9 mouse cellular contexts compared by ENCODE assay signal in genomic region chr9:108703373-108704110, GRCm38 (mm10). TPM values are rescaled to one million over a fixed set of nuclear protein-coding genes. Genes with fewer than 3 reads are reported as not detected.
A peak's percentile ranks its signal among the peaks of the same experiment; 100 is the strongest.
DNase-seq lines count a peak whose midpoint lies in the region; ATAC-seq and TF ChIP-seq lines count a peak whose summit lies in the region.
"Had no signal": no experiment of that assay in that cellular context is flagged by ENCODE, and none has a peak within 500 bp of the region (broad histone marks: within the 10 kb centered on the region; RNA-seq: fewer than 3 reads in every experiment).

No protein-coding gene starts in this region.

- no peak overlapping the region for H3K4me2 ChIP-seq in forebrain, embryonic 14.5 days (ENCODE audit: low read length)
- no peak overlapping the region for H3K4me2 ChIP-seq in forebrain, embryonic 12.5 days
- no peak overlapping the region; the same call in 1 of the 2 replicates for H3K4me2 ChIP-seq in stomach, postnatal 0 days (replicated peaks; ENCODE audit: low read depth)
- H3K4me2 ChIP-seq: liver, embryonic 13.5 days had no signal

- H3K4me3 ChIP-seq in forebrain, embryonic 14.5 days (ENCODE audit: low read depth, low read length), result no peak overlapping the region
- H3K4me3 ChIP-seq in forebrain, embryonic 12.5 days (replicated peaks), result no peak overlapping the region
- no peak overlapping the region for H3K4me3 ChIP-seq in stomach, postnatal 0 days (ENCODE audit: low read depth, low read length)
- H3K4me3 ChIP-seq: liver, embryonic 13.5 days had no signal

- intact Hi-C loops in heart, postnatal 36 days (cut with DNase I), result no loop called here
- intact Hi-C loops in left cerebral cortex, postnatal 10 days (cut with DNase I), result no loop called here

- TF ChIP-seq EP300 in stomach, postnatal 0 days (optimal IDR thresholded peaks at IDR 0.05), result no peak

- H3K4me1 ChIP-seq in forebrain, embryonic 14.5 days (ENCODE audit: control insufficient read depth, insufficient read depth, low read length), result 0 out of 2 replicates have a peak, but pooled peaks cover 4% of the 10 kb centered on the region
- peaks cover 10% of the 10 kb centered on the region for H3K4me1 ChIP-seq in forebrain, embryonic 12.5 days
- H3K4me1 ChIP-seq in stomach, postnatal 0 days (replicated peaks; ENCODE audit: control insufficient read depth, insufficient read depth), result peaks cover 3% of the 10 kb centered on the region; the same call in 1 of the 2 replicates

- no peaks in the 10 kb centered on the region for H3K27me3 ChIP-seq in forebrain, embryonic 14.5 days (replicated peaks; ENCODE audit: control insufficient read depth, insufficient read depth, low read length)
- H3K27me3 ChIP-seq in forebrain, embryonic 12.5 days, result no peaks in the 10 kb centered on the region
- H3K27me3 ChIP-seq in stomach, postnatal 0 days (ENCODE audit: control insufficient read depth, insufficient read depth, low read length), result no peaks in the 10 kb centered on the region
- H3K27me3 ChIP-seq: liver, embryonic 13.5 days had no signal

- no peaks in the 10 kb centered on the region for H3K36me3 ChIP-seq in forebrain, embryonic 14.5 days (ENCODE audit: control insufficient read depth, insufficient read depth, low read length)
- H3K36me3 ChIP-seq in forebrain, embryonic 12.5 days (replicated peaks), result no peaks in the 10 kb centered on the region
- no peaks in the 10 kb centered on the region; the same call in 1 of the 2 replicates for H3K36me3 ChIP-seq in stomach, postnatal 0 days (ENCODE audit: control insufficient read depth, insufficient read depth, low read length)
- H3K36me3 ChIP-seq: liver, embryonic 13.5 days had no signal

- TF ChIP-seq CTCF in stomach, postnatal 0 days (IDR thresholded peaks at IDR 0.05; ENCODE audit: low read depth), result no peak

- WGBS in forebrain, embryonic 14.5 days, result 41% methylated on average over 12 of the region's 12 CpGs
- WGBS in forebrain, embryonic 12.5 days, result 43% methylated on average over 12 of the region's 12 CpGs
- 25% methylated on average over 12 of the region's 12 CpGs for WGBS in stomach, postnatal 0 days

- no peaks in the 10 kb centered on the region for H3K9me3 ChIP-seq in forebrain, embryonic 14.5 days (replicated peaks; ENCODE audit: control insufficient read depth, low read length)
- no peaks in the 10 kb centered on the region for H3K9me3 ChIP-seq in forebrain, embryonic 12.5 days
- H3K9me3 ChIP-seq in stomach, postnatal 0 days (ENCODE audit: control insufficient read depth, low read length), result no peaks in the 10 kb centered on the region
- H3K9me3 ChIP-seq: liver, embryonic 13.5 days had no signal

- ATAC-seq in forebrain, embryonic 14.5 days, result no peak
- ATAC-seq in forebrain, embryonic 12.5 days (ENCODE audit: low FRiP score), result no peak
- ATAC-seq in stomach, postnatal 0 days (ENCODE audit: low FRiP score, low TSS enrichment), result no peak

- peak overlapping the region; percentile 39; the same call in 1 of the 2 replicates for H3K27ac ChIP-seq in forebrain, embryonic 14.5 days (ENCODE audit: low read depth, low read length)
- H3K27ac ChIP-seq in forebrain, embryonic 12.5 days, result no peak overlapping the region
- H3K27ac ChIP-seq in stomach, postnatal 0 days (replicated peaks), result peak overlapping the region; percentile 25; the same call in 1 of the 2 replicates
- H3K27ac ChIP-seq: liver, embryonic 13.5 days had no signal

- no peak for DNase-seq in forebrain, embryonic 14.5 days (ENCODE audit: low spot score)
- DNase-seq in ovary, postnatal 10 days (ENCODE audit: low spot score), result peak; percentile 4
- no peak for DNase-seq in ovary, adult 18-20 months (ENCODE audit: low spot score)
- peak; percentile 25 to 27 for DNase-seq in heart, postnatal 36 days
- DNase-seq in stomach, postnatal 0 days (ENCODE audit: low spot score), result no peak
- no peak for DNase-seq in left cerebral cortex, postnatal 10 days (ENCODE audit: extremely low spot score in 1 of 2, low spot score in 2 of 2)
- no peak for DNase-seq in spleen, postnatal 10 days (ENCODE audit: low spot score in 2 of 2)
- DNase-seq: liver, embryonic 13.5 days had no signal

- 0 out of 2 replicates have a peak overlapping the region, but pooled peaks have one; percentile 21 for H3K9ac ChIP-seq in forebrain, embryonic 14.5 days (ENCODE audit: low read length)
- no peak overlapping the region for H3K9ac ChIP-seq in forebrain, embryonic 12.5 days
- no peak overlapping the region for H3K9ac ChIP-seq in stomach, postnatal 0 days (ENCODE audit: low read length)
- H3K9ac ChIP-seq: liver, embryonic 13.5 days had no signal

RNA-seq across cellular contexts. Expression of gene Prkar2a, which starts 14.4 kb away (rescaled TPM):
- 32.4 and 39.1 TPM in 2 replicates for polyA plus RNA-seq in forebrain, embryonic 14.5 days (2014; fragmentation: Nextera tagmentation; extraction: Ambion mirVana)
- 55.8 and 56.9 TPM in 2 replicates for polyA plus RNA-seq in forebrain, embryonic 12.5 days (2016; fragmentation: Nextera tagmentation; extraction: Ambion mirVana)
- 10 to 100 TPM; 86.0 to 88.1 TPM for total RNA-seq in heart, postnatal 36 days (2021)
- 22.2 and 24.0 TPM in 2 replicates for polyA plus RNA-seq in stomach, postnatal 0 days (2015; fragmentation: Nextera tagmentation; extraction: Ambion mirVana)
- total RNA-seq in left cerebral cortex, postnatal 10 days (2021), result 10 to 100 TPM; 54.3 to 58.7 TPM

RNA-seq across cellular contexts. Expression of gene Slc25a20, which starts 41.7 kb away (rescaled TPM):
- polyA plus RNA-seq in forebrain, embryonic 14.5 days (2014; fragmentation: Nextera tagmentation; extraction: Ambion mirVana), result 23.5 and 24.8 TPM in 2 replicates
- polyA plus RNA-seq in forebrain, embryonic 12.5 days (2016; fragmentation: Nextera tagmentation; extraction: Ambion mirVana), result 35.4 and 37.0 TPM in 2 replicates
- 100 to 1,000 TPM; 221 to 236 TPM for total RNA-seq in heart, postnatal 36 days (2021)
- polyA plus RNA-seq in stomach, postnatal 0 days (2015; fragmentation: Nextera tagmentation; extraction: Ambion mirVana), result 71.5 and 75.1 TPM in 2 replicates
- 10 to 100 TPM; 15.7 to 16.5 TPM for total RNA-seq in left cerebral cortex, postnatal 10 days (2021)

RNA-seq across cellular contexts. Expression of gene Arih2, which starts 54.4 kb away (rescaled TPM):
- polyA plus RNA-seq in forebrain, embryonic 14.5 days (2014; fragmentation: Nextera tagmentation; extraction: Ambion mirVana), result 37.5 and 42.4 TPM in 2 replicates
- 56.4 and 57.9 TPM in 2 replicates for polyA plus RNA-seq in forebrain, embryonic 12.5 days (2016; fragmentation: Nextera tagmentation; extraction: Ambion mirVana)
- 10 to 100 TPM; 47.8 to 54.4 TPM for total RNA-seq in heart, postnatal 36 days (2021)
- polyA plus RNA-seq in stomach, postnatal 0 days (2015; fragmentation: Nextera tagmentation; extraction: Ambion mirVana), result 25.1 and 27.2 TPM in 2 replicates
- 10 to 100 TPM; 46.7 to 48.8 TPM for total RNA-seq in left cerebral cortex, postnatal 10 days (2021)

Comparison
In these comparisons a context has a peak if more than half of its experiments do, and no peak if none do; other contexts are left out.
1. DNase-seq: peak in ovary, postnatal 10 days (single experiment) and heart, postnatal 36 days (2 of 2); none in forebrain, embryonic 14.5 days (single experiment), ovary, adult 18-20 months (single experiment), stomach, postnatal 0 days (single experiment), left cerebral cortex, postnatal 10 days (0 of 2) and spleen, postnatal 10 days (0 of 2).